Mouse (Mus musculus) lung, embryonic 14.5 days (tissue): ENCODE data around the gene Tenm4. TPM values are rescaled to one million over a fixed set of nuclear protein-coding genes. Genes with fewer than 3 reads are reported as not detected.

Source experiments
- ATAC-seq: fragments of 200-750 bp; cut with Nextera tagmentation; 2 replicates; pipeline ENCODE4 v1.8.0; 2017; ENCODE audit warnings: mild to moderate bottlenecking, moderate TSS enrichment, moderate library complexity; ENCODE audit not compliant: insufficient read depth
- DNase-seq: peaks from one replicate; pipeline ENCODE4 v3.0.0-alpha.2; 2015
- H3K27ac ChIP-seq: fragments of 300-500 bp; sonication (generic); 2 replicates; pipeline ENCODE4 v1.5.1; 2014; ENCODE audit warnings: low read depth, mild to moderate bottlenecking, moderate library complexity
- H3K27me3 ChIP-seq: fragments of 300-500 bp; sonication (generic); 2 replicates; pipeline ENCODE4 v1.6.1; 2014; ENCODE audit warnings: low read length, control low read depth; ENCODE audit not compliant: insufficient read depth
- H3K36me3 ChIP-seq: fragments of 300-500 bp; sonication (generic); 2 replicates; pipeline ENCODE4 v1.6.1; 2014; ENCODE audit warnings: control low read depth; ENCODE audit not compliant: insufficient read depth
- H3K4me1 ChIP-seq: fragments of 300-500 bp; sonication (generic); 2 replicates; pipeline ENCODE4 v1.6.1; 2014; ENCODE audit warnings: antibody characterized with exemption, control low read depth; ENCODE audit not compliant: insufficient read depth
- H3K4me2 ChIP-seq: fragments of 300-500 bp; sonication (generic); 2 replicates; pipeline ENCODE4 v1.6.1; 2014; ENCODE audit warnings: mild to moderate bottlenecking
- H3K4me3 ChIP-seq: fragments of 300-500 bp; sonication (generic); 2 replicates; pipeline ENCODE4 v1.5.1; 2014; ENCODE audit warnings: low read depth, low read length
- H3K9ac ChIP-seq: fragments of 300-500 bp; sonication (generic); 2 replicates; pipeline ENCODE4 v1.6.1; 2014
- H3K9me3 ChIP-seq: fragments of 300-500 bp; sonication (generic); 2 replicates; pipeline ENCODE4 v1.6.1; 2016; ENCODE audit warnings: low read depth, low read length, control low read depth
- CTCF ChIP-seq: IDR thresholded peaks from 2 replicates; pipeline ENCODE4 v1.5.1; 2016; ENCODE audit warnings: antibody characterized with exemption, low read depth
- WGBS: fragments of 180-500 bp; shearing (Covaris S2); extraction: QIAGEN DNeasy Blood & Tissue Kit; methylation state at CpG from one replicate; pipeline ENCODE4 v1.1.7; 2014; 5-methylcytosine and 5-hydroxymethylcytosine counted together
- polyA plus RNA-seq: library from polyadenylated mRNA; unstranded; fragments of >200 nt; fragmentation: Nextera tagmentation; extraction: Ambion mirVana; gene quantifications from 2 replicates; pipeline ENCODE4 v1.2.1, GENCODE M21; 2014

Gene Tenm4
- polyA plus RNA-seq, 1 experiment from 2014 or later: 24.9 TPM

- ATAC-seq (no peak), DNase-seq (no peak)
- no peak overlapping the region for H3K4me3 ChIP-seq
- no peaks in the 10 kb centered on the region for H3K9me3 ChIP-seq
- WGBS: 77% methylated on average over 6 of the region's 6 CpGs
- peaks cover 17% of the 10 kb centered on the region for H3K4me1 ChIP-seq
- H3K36me3 ChIP-seq: no peaks in the 10 kb centered on the region
- H3K27me3 ChIP-seq: no peaks in the 10 kb centered on the region
- no peak overlapping the region for H3K4me2 ChIP-seq
- no peak overlapping the region for H3K27ac ChIP-seq
- TF ChIP-seq CTCF: no peak
- H3K9ac ChIP-seq: no peak overlapping the region
Observed at GRCm38 (mm10) chr7:96760208-96760607, 589.2 kb downstream of the Tenm4 start.

GRCm38 (mm10) chr7:96761151-96761550, 590.1 kb downstream of the Tenm4 start:
- Histone ChIP-seq H3K4me1 (peaks cover 15% of the 10 kb centered on the region; the same call in 1 of the 2 replicates), H3K27me3 (no peaks in the 10 kb centered on the region), H3K36me3 (no peaks in the 10 kb centered on the region), H3K27ac (no peak overlapping the region), H3K9ac (no peak overlapping the region), H3K4me3 (no peak overlapping the region), H3K4me2 (no peak overlapping the region), H3K9me3 (no peaks in the 10 kb centered on the region)
- 60% methylated on average over 5 of the region's 5 CpGs for WGBS
- DNase-seq (peak; percentile 69), ATAC-seq (peak; percentile 39; the same call in 1 of the 2 replicates)
- no peak for TF ChIP-seq CTCF

- 48% methylated on average over 15 of the region's 15 CpGs for WGBS
- Histone ChIP-seq H3K4me2 (no peak overlapping the region), H3K4me3 (no peak overlapping the region), H3K27ac (no peak overlapping the region), H3K9me3 (0 out of 2 replicates have a peak, but pooled peaks cover 3% of the 10 kb centered on the region), H3K4me1 (peaks cover 9% of the 10 kb centered on the region; the same call in 1 of the 2 replicates), H3K27me3 (no peaks in the 10 kb centered on the region), H3K9ac (no peak overlapping the region), H3K36me3 (no peaks in the 10 kb centered on the region)
- DNase-seq: peak; percentile 46
- no peak for TF ChIP-seq CTCF
- ATAC-seq: no peak
Observed at GRCm38 (mm10) chr7:96765321-96765960, 594.4 kb downstream of the Tenm4 start.

GRCm38 (mm10) chr7:96767090-96767489, 596.0 kb downstream of the Tenm4 start:
- Histone ChIP-seq H3K4me3 (no peak overlapping the region), H3K4me2 (no peak overlapping the region), H3K4me1 (peaks cover 9% of the 10 kb centered on the region; the same call in 1 of the 2 replicates), H3K27me3 (no peaks in the 10 kb centered on the region), H3K27ac (no peak overlapping the region), H3K9ac (no peak overlapping the region), H3K36me3 (no peaks in the 10 kb centered on the region), H3K9me3 (0 out of 2 replicates have a peak, but pooled peaks cover 3% of the 10 kb centered on the region)
- ATAC-seq (no peak), DNase-seq (no peak)
- WGBS: 79% methylated on average over 3 of the region's 3 CpGs
- no peak for TF ChIP-seq CTCF

- H3K4me2 ChIP-seq: no peak overlapping the region
- 83% methylated on average over 6 of the region's 6 CpGs for WGBS
- no peak overlapping the region for H3K27ac ChIP-seq
- DNase-seq: no peak
- no peak for ATAC-seq
- no peak for TF ChIP-seq CTCF
- no peak overlapping the region for H3K9ac ChIP-seq
- H3K9me3 ChIP-seq: 0 out of 2 replicates have a peak, but pooled peaks cover 3% of the 10 kb centered on the region
- no peaks in the 10 kb centered on the region for H3K36me3 ChIP-seq
- no peaks in the 10 kb centered on the region for H3K27me3 ChIP-seq
- H3K4me1 ChIP-seq: peaks cover 9% of the 10 kb centered on the region; the same call in 1 of the 2 replicates
- no peak overlapping the region for H3K4me3 ChIP-seq
Observed at GRCm38 (mm10) chr7:96768718-96769117, 597.7 kb downstream of the Tenm4 start.

- Histone ChIP-seq H3K4me3 (no peak overlapping the region), H3K27ac (no peak overlapping the region), H3K36me3 (no peaks in the 10 kb centered on the region), H3K27me3 (no peaks in the 10 kb centered on the region), H3K9ac (no peak overlapping the region), H3K4me2 (no peak overlapping the region), H3K9me3 (0 out of 2 replicates have a peak, but pooled peaks cover 3% of the 10 kb centered on the region), H3K4me1 (peaks cover 14% of the 10 kb centered on the region; the same call in 1 of the 2 replicates)
- TF ChIP-seq CTCF: peak; percentile 68
- no peak for DNase-seq
- WGBS: 62% methylated on average over 4 of the region's 4 CpGs
- no peak for ATAC-seq
Observed at GRCm38 (mm10) chr7:96769784-96770183, 598.7 kb downstream of the Tenm4 start.

- ATAC-seq: no peak
- Histone ChIP-seq H3K9me3 (0 out of 2 replicates have a peak, but pooled peaks cover under 1% of the 10 kb centered on the region), H3K4me1 (peaks cover 17% of the 10 kb centered on the region), H3K9ac (no peak overlapping the region), H3K27ac (no peak overlapping the region), H3K27me3 (no peaks in the 10 kb centered on the region), H3K36me3 (no peaks in the 10 kb centered on the region), H3K4me2 (no peak overlapping the region), H3K4me3 (no peak overlapping the region)
- 76% methylated on average over 4 of the region's 4 CpGs for WGBS
- DNase-seq: no peak
- TF ChIP-seq CTCF: no peak
Observed at GRCm38 (mm10) chr7:96772966-96773365, 601.9 kb downstream of the Tenm4 start.
